In the genomic region with DNA sequence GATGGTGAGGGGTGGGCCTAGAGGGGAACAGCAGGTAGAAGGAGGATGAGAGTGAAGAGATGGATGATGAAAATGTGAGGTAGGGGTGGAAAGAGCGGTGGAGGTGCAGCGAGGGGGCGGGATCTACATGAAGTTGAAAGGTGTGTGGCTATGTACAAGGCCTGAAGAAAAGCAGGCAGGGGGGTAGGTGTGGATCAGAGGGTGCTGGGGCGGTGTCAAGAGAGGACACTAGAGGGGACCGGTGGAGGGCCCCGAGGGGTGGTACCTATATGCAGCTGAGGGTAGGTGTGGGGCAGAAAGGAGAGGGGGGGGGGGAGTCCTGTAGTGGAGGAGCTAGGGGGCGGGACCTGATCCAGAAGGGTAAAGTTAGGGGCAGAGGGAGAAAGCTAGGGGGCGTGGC, we compare ENCODE assay signal across 8 mouse cellular contexts. TPM values are rescaled to one million over a fixed set of nuclear protein-coding genes. Genes with fewer than 3 reads are reported as not detected.
DNase-seq lines count a peak whose midpoint lies in the region; ATAC-seq and TF ChIP-seq lines count a peak whose summit lies in the region.

No protein-coding gene starts in this region.

- no peak for TF ChIP-seq POLR2A in bone marrow macrophage, adult 2 months (IDR thresholded peaks at IDR 0.05; ENCODE audit: borderline replicate concordance, low read depth, low read length)

- H3K4me2 ChIP-seq in midbrain, embryonic 11.5 days, result peak overlapping the region; percentile 66

- peaks cover 18% of the 10 kb centered on the region for H3K27me3 ChIP-seq in hindbrain, embryonic 10.5 days (ENCODE audit: insufficient read depth, poor library complexity, severe bottlenecking)
- H3K27me3 ChIP-seq in midbrain, embryonic 11.5 days (ENCODE audit: control insufficient read depth, insufficient read depth, low read length), result 0 out of 2 replicates have a peak, but pooled peaks cover 2% of the 10 kb centered on the region

- TF ChIP-seq CTCF in bone marrow macrophage, adult 2 months (IDR thresholded peaks at IDR 0.05; ENCODE audit: low read depth, low read length), result no peak

- peak; percentile 14 for DNase-seq in heart, postnatal 4 days
- no peak for DNase-seq in heart, postnatal 14 days
- no peak for DNase-seq in hindbrain, embryonic 10.5 days (ENCODE audit: low spot score)
- no peak for DNase-seq in midbrain, embryonic 11.5 days (ENCODE audit: low spot score, missing footprints)
- no peak for DNase-seq in adrenal gland, postnatal 25 days
- DNase-seq in retina, postnatal 1 day, result no peak
- DNase-seq in spleen, adult 12 weeks (ENCODE audit: low spot score), result no peak

- WGBS in hindbrain, embryonic 10.5 days, result 15% methylated on average over 8 of the region's 8 CpGs
- 18% methylated on average over 8 of the region's 8 CpGs for WGBS in midbrain, embryonic 11.5 days

- intact Hi-C loops in heart, postnatal 14 days (cut with DNase I), result no loop called here

- no peaks in the 10 kb centered on the region for H3K36me3 ChIP-seq in hindbrain, embryonic 10.5 days
- H3K36me3 ChIP-seq in midbrain, embryonic 11.5 days (ENCODE audit: control insufficient read depth, insufficient read depth, low read length), result no peaks in the 10 kb centered on the region

- no peak overlapping the region for H3K27ac ChIP-seq in bone marrow macrophage, adult 2 months (ENCODE audit: insufficient read depth, low read depth, low read length)
- peak overlapping the region; percentile 93; the same call in 1 of the 2 replicates for H3K27ac ChIP-seq in hindbrain, embryonic 10.5 days
- H3K27ac ChIP-seq in midbrain, embryonic 11.5 days (ENCODE audit: low read depth, low read length), result no peak overlapping the region

- ATAC-seq in midbrain, embryonic 11.5 days (ENCODE audit: low FRiP score), result peak; percentile 59

- no peak overlapping the region for H3K9ac ChIP-seq in midbrain, embryonic 11.5 days (ENCODE audit: low read length)

- no peaks in the 10 kb centered on the region for H3K9me3 ChIP-seq in hindbrain, embryonic 10.5 days
- no peaks in the 10 kb centered on the region for H3K9me3 ChIP-seq in midbrain, embryonic 11.5 days (ENCODE audit: control insufficient read depth, low read length)

- H3K4me3 ChIP-seq in bone marrow macrophage, adult 2 months (ENCODE audit: insufficient read depth, low read length), result peak overlapping the region; percentile 10; the same call in 1 of the 2 replicates
- peak overlapping the region; percentile 86 for H3K4me3 ChIP-seq in hindbrain, embryonic 10.5 days
- peak overlapping the region; percentile 90 for H3K4me3 ChIP-seq in midbrain, embryonic 11.5 days (ENCODE audit: low read depth, low read length)

- H3K4me1 ChIP-seq in bone marrow macrophage, adult 2 months (ENCODE audit: control insufficient read depth, insufficient read depth, low read length), result peaks cover 23% of the 10 kb centered on the region
- peaks cover 28% of the 10 kb centered on the region for H3K4me1 ChIP-seq in hindbrain, embryonic 10.5 days (replicated peaks)
- peaks cover 5% of the 10 kb centered on the region for H3K4me1 ChIP-seq in midbrain, embryonic 11.5 days (ENCODE audit: control insufficient read depth, insufficient read depth, low read length)

RNA-seq across cellular contexts. Expression of gene Smurf1, which starts 1.2 kb away (rescaled TPM):
- 10 to 100 TPM; 34.0 to 36.3 TPM for total RNA-seq in heart, postnatal 4 days (2021)
- 10 to 100 TPM; 23.7 to 25.4 TPM for total RNA-seq in heart, postnatal 14 days (2021)
- polyA plus RNA-seq in bone marrow macrophage, adult 2 months (2012; ENCODE audit: insufficient read depth, insufficient read length, missing spikeins), result 9.4 and 11.5 TPM in 2 replicates
- 14.7 and 17.5 TPM in 2 replicates for polyA plus RNA-seq in hindbrain, embryonic 10.5 days (2016; fragmentation: Nextera tagmentation; extraction: Ambion mirVana)
- 13.2 and 17.8 TPM in 2 replicates for polyA plus RNA-seq in midbrain, embryonic 11.5 days (2014; fragmentation: Nextera tagmentation; extraction: Ambion mirVana)
- total RNA-seq in adrenal gland, postnatal 25 days (2021), result 18.8 and 24.7 TPM in 2 replicates

Comparison
In these comparisons a context has a peak if more than half of its experiments do, and no peak if none do; other contexts are left out.
1. H3K4me3 ChIP-seq: peak in every context shown above with its lines; median percentile 90 in midbrain, embryonic 11.5 days; 86 in hindbrain, embryonic 10.5 days; 10 in bone marrow macrophage, adult 2 months.